Mouse (Mus musculus) liver, adult 2 months (tissue): ENCODE data around the gene Slc39a11. TPM values are rescaled to one million over a fixed set of nuclear protein-coding genes. Genes with fewer than 3 reads are reported as not detected.

ENCODE experiments used
- DNase-seq: peaks from one replicate; pipeline ENCODE4 v3.0.0-alpha.2; 2011; ENCODE audit warnings: low read depth, low spot score; ENCODE audit errors: extremely low read depth
- H3K27ac ChIP-seq: fragments of 200-500 bp; replicated peaks from 2 replicates; pipeline ENCODE4 v1.5.1; 2012; ENCODE audit warnings: low read depth, mild to moderate bottlenecking, control low read depth, inconsistent platforms, low read length; ENCODE audit not compliant: insufficient read depth
- H3K27me3 ChIP-seq: fragments of 200-500 bp; 2 replicates; pipeline ENCODE4 v1.6.1; 2012; ENCODE audit warnings: mild to moderate bottlenecking, moderate library complexity, low read length, inconsistent platforms; ENCODE audit not compliant: control insufficient read depth, insufficient read depth
- H3K36me3 ChIP-seq: fragments of 200-500 bp; 2 replicates; pipeline ENCODE4 v1.6.1; 2012; ENCODE audit warnings: low read length, inconsistent platforms; ENCODE audit not compliant: control insufficient read depth, insufficient read depth
- H3K4me1 ChIP-seq: fragments of 200-500 bp; 2 replicates; pipeline ENCODE4 v1.6.1; 2011; ENCODE audit warnings: low read length; ENCODE audit not compliant: control insufficient read depth, insufficient read depth
- H3K4me3 ChIP-seq: fragments of 200-500 bp; 2 replicates; pipeline ENCODE4 v1.5.1; 2011; ENCODE audit warnings: low read depth, mild to moderate bottlenecking, control low read depth, low read length, moderate library complexity; ENCODE audit not compliant: insufficient read depth
- H3K79me2 ChIP-seq: fragments of 200-500 bp; 2 replicates; pipeline ENCODE4 v1.6.1; 2012; ENCODE audit warnings: inconsistent platforms, mild to moderate bottlenecking, low read length, moderate library complexity; ENCODE audit not compliant: control insufficient read depth, insufficient read depth
- H3K9ac ChIP-seq: fragments of 200-500 bp; 2 replicates; pipeline ENCODE4 v1.6.1; 2012; ENCODE audit warnings: low read depth, mild to moderate bottlenecking, control low read depth, inconsistent platforms, low read length
- CTCF ChIP-seq: fragments of 200-500 bp; IDR thresholded peaks from 2 replicates; pipeline ENCODE4 v1.5.1; 2011; ENCODE audit warnings: low read depth, low read length, control low read depth
- POLR2A ChIP-seq: fragments of 200-500 bp; IDR thresholded peaks from 2 replicates; pipeline ENCODE4 v1.6.1; 2011; ENCODE audit warnings: low read length, control low read depth; ENCODE audit not compliant: insufficient read depth; ENCODE audit errors: extremely low read depth
- WGBS: fragments of 180-500 bp; shearing (Covaris S2); methylation state at CpG from one replicate; pipeline ENCODE4 v1.1.7; 2018; 5-methylcytosine and 5-hydroxymethylcytosine counted together
- polyA plus RNA-seq: library from polyadenylated mRNA; depleted of rRNA; stranded (reverse); fragments of >200 nt; gene quantifications from 2 replicates; pipeline ENCODE4 v1.2.3, GENCODE M21; 2012
- total RNA-seq: library from RNA; depleted of rRNA; stranded (reverse); fragments of >200 nt; gene quantifications from 2 replicates; pipeline ENCODE4 v1.2.3, GENCODE M21; 2014

The Slc39a11 gene
- total and polyA plus RNA-seq, 2 experiments = 18.8 to 22.8 TPM

DNA sequence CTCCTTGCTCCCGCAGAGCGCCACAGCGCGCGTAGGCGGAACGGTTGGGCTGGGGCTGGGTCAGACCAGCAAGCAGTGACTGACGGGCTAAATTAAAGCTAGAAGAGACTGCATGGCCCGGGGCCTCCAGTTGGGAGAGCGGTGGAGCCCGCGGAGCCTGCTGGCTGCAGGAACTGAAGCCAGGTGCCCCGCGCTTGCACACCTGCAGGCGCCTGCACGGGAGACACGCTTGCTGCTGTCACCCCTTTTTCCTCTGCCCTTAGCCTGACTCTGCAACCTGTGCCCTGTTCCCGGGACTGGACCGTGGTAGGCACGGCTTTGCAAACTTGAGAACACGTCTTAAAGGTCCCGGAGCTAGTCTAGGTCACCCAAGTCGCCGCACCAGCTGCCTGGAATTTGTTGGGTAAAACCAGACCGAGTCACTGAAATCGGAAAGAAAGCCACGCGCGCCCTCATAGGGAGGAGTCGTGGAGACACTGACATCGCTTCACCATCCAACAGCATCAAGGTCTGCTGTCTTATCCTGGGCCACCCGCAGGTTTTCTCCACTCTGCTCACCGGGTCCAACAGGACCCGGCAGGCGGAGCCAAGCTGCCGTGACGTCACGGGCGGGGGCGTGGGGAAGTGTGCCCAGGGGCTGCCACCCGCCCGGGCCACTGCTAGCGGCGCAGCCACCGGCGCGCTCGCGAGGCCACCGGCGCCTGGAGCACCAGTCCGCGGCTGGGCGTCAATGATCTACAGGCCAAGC, 31.0 kb downstream of the Slc39a11 start, which contains the start of gene Sstr2:
Sstr2 (plus strand) TSS at position 671 of the 748 bp plus-strand sequence.
- 2% methylated on average over 54 of the region's 54 CpGs for WGBS
- H3K9ac ChIP-seq = peak within 1 kb of the TSS; percentile 44
- H3K27ac ChIP-seq = no peak within 1 kb of the TSS

GRCm38 (mm10) chr11:113618303-113618671, 31.6 kb downstream of the Slc39a11 start:
- H3K27me3 ChIP-seq = no peaks in the 10 kb centered on the region
- peaks cover 11% of the 10 kb centered on the region for H3K4me1 ChIP-seq
- WGBS = 30% methylated on average over 4 of the region's 4 CpGs

More for the DNA sequence above, 31.0 kb downstream of the Slc39a11 start, which contains the start of gene Sstr2:
- no peaks in the 10 kb centered on the region for H3K79me2 ChIP-seq
- H3K36me3 ChIP-seq = no peaks in the 10 kb centered on the region
- H3K4me3 ChIP-seq = peak within 1 kb of the TSS; percentile 27; the same call in 1 of the 2 replicates
- DNase-seq = peak; percentile 35
- no peaks in the 10 kb centered on the region for H3K27me3 ChIP-seq
- TF ChIP-seq POLR2A = no peak
- no peak for TF ChIP-seq CTCF
- peaks cover 11% of the 10 kb centered on the region for H3K4me1 ChIP-seq

DNA sequence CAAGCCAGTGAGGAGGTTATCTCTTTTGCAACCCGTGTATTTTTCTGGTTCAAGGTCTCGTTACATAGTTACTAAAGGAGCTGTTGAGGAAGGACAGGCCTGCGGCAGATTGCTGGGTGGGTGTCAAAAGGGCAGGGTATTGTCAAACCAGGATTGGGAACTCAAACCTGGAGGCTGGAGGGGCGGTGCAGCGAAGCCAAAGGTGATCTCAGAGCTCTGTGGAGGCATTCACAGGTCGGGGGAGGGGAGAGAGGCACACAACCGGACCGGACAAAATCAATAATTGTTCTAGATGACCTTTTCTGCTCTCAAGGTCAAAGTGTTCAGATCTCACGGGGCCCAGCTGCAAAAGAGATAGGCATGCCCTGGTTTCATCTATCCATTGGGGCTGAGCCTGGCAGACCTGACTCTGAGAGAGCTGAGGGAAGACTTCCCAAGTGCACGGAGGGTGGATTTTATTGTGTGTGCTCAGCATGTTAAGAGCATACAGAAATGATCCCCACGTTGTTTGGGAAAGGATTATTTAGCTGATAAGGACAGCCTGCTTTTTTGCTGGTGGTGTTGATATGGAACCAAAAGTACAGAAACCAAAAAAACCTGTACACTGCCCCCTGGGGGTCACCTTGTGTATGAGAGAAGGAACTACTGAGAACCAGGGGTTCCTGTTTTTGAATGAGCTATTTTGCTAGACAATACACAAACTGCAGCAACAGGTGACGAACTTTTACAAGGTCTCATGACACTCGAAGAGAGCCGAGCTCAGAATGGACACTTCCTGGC, 32.6 kb downstream of the Slc39a11 start:
- TF ChIP-seq POLR2A = no peak
- TF ChIP-seq CTCF = peak; percentile 13; the same call in 1 of the 2 replicates
- no peak overlapping the region for H3K4me3 ChIP-seq
- no peaks in the 10 kb centered on the region for H3K36me3 ChIP-seq
- no peaks in the 10 kb centered on the region for H3K79me2 ChIP-seq
- no peak overlapping the region for H3K9ac ChIP-seq
- peak overlapping the region; percentile 20 for H3K27ac ChIP-seq
- WGBS = 18% methylated on average over 14 of the region's 14 CpGs
- H3K4me1 ChIP-seq = peaks cover 11% of the 10 kb centered on the region
- no peaks in the 10 kb centered on the region for H3K27me3 ChIP-seq
- DNase-seq = peak; percentile 81

More at GRCm38 (mm10) chr11:113618303-113618671, 31.6 kb downstream of the Slc39a11 start:
- Histone ChIP-seq H3K4me3 (peak overlapping the region; percentile 7; the same call in 1 of the 2 replicates), H3K27ac (no peak overlapping the region), H3K36me3 (no peaks in the 10 kb centered on the region), H3K79me2 (no peaks in the 10 kb centered on the region), H3K9ac (no peak overlapping the region; the same call in 1 of the 2 replicates)
- DNase-seq = no peak
- TF ChIP-seq POLR2A (no peak), CTCF (no peak)

GRCm38 (mm10) chr11:113614476-113614875, 35.4 kb downstream of the Slc39a11 start:
- H3K36me3 ChIP-seq = no peaks in the 10 kb centered on the region
- no peak overlapping the region for H3K4me3 ChIP-seq
- H3K27me3 ChIP-seq = no peaks in the 10 kb centered on the region
- no peak for TF ChIP-seq POLR2A
- no peak overlapping the region for H3K9ac ChIP-seq
- DNase-seq = no peak
- H3K27ac ChIP-seq = no peak overlapping the region
- no peaks in the 10 kb centered on the region for H3K79me2 ChIP-seq
- H3K4me1 ChIP-seq = peaks cover 26% of the 10 kb centered on the region
- 80% methylated on average over 6 of the region's 6 CpGs for WGBS

GRCm38 (mm10) chr11:113611664-113612611, 37.9 kb downstream of the Slc39a11 start:
- Histone ChIP-seq H3K27ac (no peak overlapping the region), H3K27me3 (no peaks in the 10 kb centered on the region), H3K9ac (no peak overlapping the region), H3K4me1 (peaks cover 17% of the 10 kb centered on the region; the same call in 1 of the 2 replicates), H3K36me3 (no peaks in the 10 kb centered on the region), H3K79me2 (no peaks in the 10 kb centered on the region), H3K4me3 (no peak overlapping the region)
- DNase-seq = peak; percentile 15
- 54% methylated on average over 24 of the region's 24 CpGs for WGBS
- TF ChIP-seq POLR2A (no peak), CTCF (peak; percentile 82)
